Mouse (Mus musculus): Measurements from ENCODE around the gene 9430038I01Rik.
"Not testable (repeated sequence)": the region's sequence is repeated elsewhere in the genome, so short reads cannot be mapped to it uniquely, and the experiment has no call there.

9430038I01Rik gene

GRCm38 (mm10) chr7:137410337-137411197, at the start of gene 9430038I01Rik:
TSS of gene 9430038I01Rik (minus strand) at chr7:137410762.
- peak; percentile 97 for DNase-seq (ENCODE audit: low spot score in 2 of 2)

DNA sequence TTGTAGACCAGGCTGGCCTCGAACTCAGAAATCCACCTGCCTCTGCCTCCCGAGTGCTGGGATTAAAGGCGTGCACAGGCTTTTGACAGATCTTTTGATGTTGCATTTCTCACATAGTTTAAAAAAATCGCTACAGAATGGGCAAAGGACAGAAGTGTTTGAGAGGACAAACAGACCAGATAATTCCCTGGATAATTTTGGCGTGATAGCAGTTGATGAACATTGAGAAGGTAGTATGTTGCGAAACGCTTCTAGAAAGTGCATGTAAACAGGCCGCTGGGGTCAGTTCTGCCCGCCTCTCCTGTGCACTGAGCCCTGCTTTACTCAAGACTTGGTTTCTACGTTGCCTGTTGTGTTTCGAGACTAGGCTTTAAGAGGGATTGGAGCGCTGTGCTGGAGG, 34.8 kb upstream of the 9430038I01Rik start:
- DNase-seq (ENCODE audit: low spot score in 2 of 2), result no peak

DNA sequence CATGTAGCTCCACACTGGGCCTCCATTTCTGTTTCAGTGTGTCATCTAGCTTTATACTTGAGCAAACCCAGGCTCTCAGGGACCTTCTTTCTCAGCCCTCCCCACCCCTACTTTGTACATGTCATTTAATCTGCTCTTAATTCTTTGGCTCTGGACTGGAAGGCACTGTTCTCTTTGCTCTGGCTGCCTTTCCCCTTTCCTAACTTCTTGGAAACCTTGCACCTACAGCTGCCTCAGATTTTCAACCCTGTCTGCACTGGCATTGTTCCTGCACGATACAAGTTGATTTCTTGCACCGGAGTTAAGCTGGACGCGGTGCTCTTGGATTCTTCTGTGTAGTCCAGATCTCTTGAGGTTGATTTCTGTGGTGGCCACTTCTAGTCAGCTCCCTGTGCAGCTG, 32.4 kb upstream of the 9430038I01Rik start:
- no peak for DNase-seq (ENCODE audit: low spot score in 2 of 2)

- not testable (repeated sequence) for DNase-seq (ENCODE audit: low spot score in 2 of 2)
Measured at GRCm38 (mm10) chr7:137438962-137439361, 28.4 kb upstream of the 9430038I01Rik start.

DNA sequence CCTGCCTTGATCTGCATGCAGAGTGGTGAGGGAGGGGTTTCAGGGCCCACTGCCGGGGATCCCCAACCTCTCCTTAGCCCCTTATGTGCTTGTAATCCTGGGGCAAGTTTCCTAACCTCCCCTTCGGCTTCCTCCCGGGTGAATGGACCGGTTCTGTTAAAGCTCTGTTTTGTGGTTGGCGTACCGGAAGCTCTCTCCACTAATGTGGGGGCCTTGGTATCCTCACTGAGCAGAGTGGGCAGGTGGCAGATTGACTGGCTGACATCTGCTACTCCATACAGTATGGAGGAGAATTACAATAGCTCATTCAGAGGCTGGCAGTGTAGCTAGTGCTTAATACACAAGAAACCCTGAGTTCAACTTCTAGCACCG, 27.6 kb upstream of the 9430038I01Rik start:
- peak; percentile 38 to 58 for DNase-seq (ENCODE audit: low spot score in 2 of 2)

- DNase-seq (ENCODE audit: low spot score in 2 of 2), result peak; percentile 96
Measured at GRCm38 (mm10) chr7:137437440-137438178, 27.0 kb upstream of the 9430038I01Rik start, which contains the start of gene Glrx3. TSS of gene Glrx3 (plus strand) at chr7:137437614.

DNA sequence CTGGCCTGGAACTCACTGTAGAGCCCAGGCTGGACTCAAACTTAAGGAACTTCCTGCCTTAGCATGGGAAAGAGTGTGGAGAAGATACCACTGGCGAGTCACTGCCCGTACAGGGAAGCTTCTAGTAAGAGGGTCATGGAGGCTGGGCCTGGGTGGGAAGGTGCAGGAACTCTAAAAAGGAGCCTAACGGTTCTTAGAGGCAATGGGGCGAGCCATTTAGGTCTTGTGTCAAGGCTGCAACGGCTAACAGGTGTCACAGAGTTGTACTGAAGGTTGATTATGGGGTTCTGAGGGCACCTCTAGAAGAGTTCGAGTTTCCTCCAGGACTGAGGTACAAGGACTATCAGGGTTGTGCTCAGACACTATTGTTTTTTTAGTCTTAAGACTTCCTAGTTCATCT, 26.3 kb upstream of the 9430038I01Rik start:
- no peak for DNase-seq (ENCODE audit: low spot score in 2 of 2)

- DNase-seq (ENCODE audit: low spot score in 2 of 2), result no peak
Measured at GRCm38 (mm10) chr7:137431769-137432603, 21.4 kb upstream of the 9430038I01Rik start.

DNA sequence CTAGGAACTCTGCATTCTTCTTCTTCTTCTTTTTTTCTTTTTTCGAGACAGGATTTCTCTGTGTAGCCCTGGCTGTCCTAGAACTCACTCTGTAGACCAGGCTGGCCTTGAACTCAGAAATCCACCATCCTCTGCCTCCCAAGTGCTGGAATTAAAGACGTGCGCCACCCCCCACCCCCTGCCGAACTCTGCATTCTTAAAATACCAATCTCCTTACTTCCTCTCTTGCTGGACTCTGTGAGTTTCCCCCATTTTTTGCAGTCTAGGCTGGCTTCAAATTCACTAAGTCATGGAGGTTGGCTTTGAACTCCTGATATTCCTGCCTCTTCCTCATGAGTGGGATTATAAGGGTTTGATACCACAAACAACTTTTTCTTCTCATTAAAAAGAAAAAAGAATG, 16.1 kb upstream of the 9430038I01Rik start:
- no peak for DNase-seq (ENCODE audit: low spot score in 2 of 2)

- DNase-seq (ENCODE audit: low spot score in 2 of 2), result no peak
Measured at GRCm38 (mm10) chr7:137421236-137421635, 10.7 kb upstream of the 9430038I01Rik start.

- DNase-seq (ENCODE audit: low spot score in 2 of 2), result no peak
Measured at GRCm38 (mm10) chr7:137420550-137420949, 10.0 kb upstream of the 9430038I01Rik start.

GRCm38 (mm10) chr7:137414710-137415109, 4.1 kb upstream of the 9430038I01Rik start:
- no peak for DNase-seq (ENCODE audit: low spot score in 2 of 2)

DNA sequence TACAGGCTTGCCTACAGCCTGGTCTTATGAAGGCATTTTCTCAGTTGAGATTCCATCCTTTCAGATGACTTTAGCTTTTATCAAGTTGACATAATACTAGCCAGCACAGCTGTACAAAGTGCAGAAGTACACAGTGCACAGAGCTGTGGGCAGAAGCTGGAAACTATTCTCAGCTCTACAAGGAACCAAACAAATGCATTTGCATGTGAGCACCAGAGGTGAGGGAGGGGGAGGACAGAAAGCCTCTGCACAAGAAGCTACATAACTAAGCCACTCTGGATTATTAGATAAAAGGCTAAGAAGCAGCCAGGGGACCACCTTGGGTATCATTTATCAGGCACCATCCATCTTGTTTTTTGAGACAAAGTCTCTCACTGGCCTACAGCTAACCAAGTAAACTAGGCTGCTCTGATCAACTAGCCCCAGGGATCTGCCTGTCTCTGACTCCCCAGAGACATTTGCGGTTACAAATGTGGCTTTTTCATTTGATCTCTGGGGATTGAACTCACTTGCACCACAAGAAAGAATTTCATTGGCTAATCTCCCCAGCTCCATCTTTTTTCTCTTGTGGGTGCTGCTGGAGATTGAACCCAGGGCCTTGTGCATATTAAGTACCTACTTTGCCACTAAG, 3.0 kb downstream of the 9430038I01Rik start:
- no peak for DNase-seq (ENCODE audit: low spot score in 2 of 2)

GRCm38 (mm10) chr7:137404146-137404545, 6.4 kb downstream of the 9430038I01Rik start:
- no peak for DNase-seq (ENCODE audit: low spot score in 2 of 2)

- DNase-seq (ENCODE audit: low spot score in 2 of 2), result no peak
Measured at GRCm38 (mm10) chr7:137398973-137399372, 11.6 kb downstream of the 9430038I01Rik start.

GRCm38 (mm10) chr7:137397361-137397910, 13.1 kb downstream of the 9430038I01Rik start:
- no peak for DNase-seq (ENCODE audit: low spot score in 2 of 2)

DNA sequence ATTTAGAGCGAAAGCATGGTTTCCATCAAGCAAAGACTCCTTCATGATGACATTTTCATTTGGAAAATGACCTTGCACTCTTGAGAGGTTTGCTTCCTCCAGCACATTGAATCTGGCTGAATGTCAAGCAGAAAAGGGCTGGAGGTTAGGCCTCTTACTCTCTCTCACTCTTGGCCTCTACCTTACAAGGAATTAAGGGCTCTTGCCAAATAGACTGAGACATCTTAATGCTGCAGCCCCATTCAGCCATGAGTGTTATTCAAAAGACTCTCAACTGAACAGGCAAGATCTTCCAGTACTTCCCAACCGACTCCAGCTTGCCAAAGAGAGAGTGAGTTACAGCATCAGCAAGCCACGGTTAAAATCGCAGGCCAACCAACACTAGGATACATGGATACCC, 15.1 kb downstream of the 9430038I01Rik start:
- DNase-seq (ENCODE audit: low spot score in 2 of 2), result no peak

DNA sequence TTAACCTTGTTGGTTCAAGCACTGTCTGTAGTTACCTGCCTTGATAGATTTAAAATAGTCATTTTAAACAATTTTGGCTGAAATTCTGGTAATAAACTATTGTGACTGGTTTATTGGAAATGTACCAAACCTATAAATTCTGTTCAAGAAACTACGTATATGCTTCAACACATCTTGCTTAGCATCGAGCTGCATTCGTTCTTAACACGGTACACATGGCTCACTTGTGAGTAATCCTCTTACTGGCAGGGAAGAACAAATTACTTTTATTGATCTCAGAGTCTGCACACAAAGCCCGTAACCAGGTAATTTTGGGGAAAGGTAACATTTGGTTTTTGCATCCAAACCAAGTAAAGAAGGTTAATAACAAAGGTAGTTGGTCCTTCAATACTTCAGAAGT, 22.7 kb downstream of the 9430038I01Rik start:
- DNase-seq (ENCODE audit: low spot score in 2 of 2), result no peak

DNA sequence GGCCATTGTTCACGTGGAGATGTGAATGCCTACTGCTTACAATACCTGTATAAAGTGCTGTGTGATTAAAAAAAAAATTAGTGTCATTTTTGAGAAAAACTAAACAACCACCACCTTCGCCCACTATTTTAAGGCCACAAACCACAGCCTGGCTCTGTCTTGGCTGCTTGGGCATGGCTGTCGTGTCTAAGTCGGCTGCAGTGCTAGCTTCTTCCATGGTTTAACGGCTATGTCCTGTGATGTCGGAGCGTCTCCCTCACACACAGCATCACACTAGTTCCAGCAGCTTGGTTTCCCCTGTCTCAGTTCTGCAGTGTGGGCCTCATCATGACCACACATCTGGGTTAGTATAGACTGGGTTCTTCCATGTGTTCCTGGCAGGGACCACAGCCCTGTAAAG, 35.6 kb downstream of the 9430038I01Rik start:
- no peak for DNase-seq (ENCODE audit: low spot score in 2 of 2)

DNA sequence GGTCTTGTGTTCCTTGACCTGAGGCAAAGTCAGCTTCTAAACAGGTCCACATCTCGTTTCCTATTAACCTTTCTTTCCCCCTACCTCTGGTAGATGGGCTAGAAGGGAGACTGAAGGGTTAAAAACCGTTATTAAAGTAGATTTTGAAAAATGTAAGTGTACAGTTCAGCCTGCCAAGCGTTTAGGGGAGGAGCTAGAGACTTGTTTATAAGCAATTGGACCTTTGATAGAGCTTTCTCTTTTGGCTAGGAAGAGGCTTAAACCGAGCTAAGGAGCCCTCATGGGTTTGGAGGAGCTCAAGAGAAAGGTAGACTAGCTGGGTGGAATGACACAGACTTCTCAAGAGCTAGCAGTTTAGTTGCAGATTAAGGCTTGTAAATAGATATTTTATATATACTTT, 38.8 kb downstream of the 9430038I01Rik start:
- no peak for DNase-seq (ENCODE audit: low spot score in 2 of 2)

DNA sequence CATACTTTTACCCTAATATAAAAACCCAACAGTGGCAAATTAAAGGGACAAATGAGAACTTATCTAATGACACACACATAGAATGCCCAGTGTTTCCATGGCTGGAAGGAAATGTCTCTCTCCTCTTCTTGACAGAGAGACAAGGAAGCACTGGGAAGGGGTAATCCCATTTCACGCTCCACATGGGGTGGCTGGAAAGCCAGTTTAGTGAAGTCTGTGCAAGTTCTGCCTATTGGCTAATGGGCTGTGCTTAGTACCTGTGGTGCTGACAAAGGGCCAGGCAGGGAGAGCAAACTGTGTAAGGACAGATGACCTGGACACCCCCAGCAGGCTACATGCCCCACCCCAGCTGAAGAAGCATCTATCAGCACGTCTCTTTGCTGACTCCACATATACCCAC, 40.4 kb downstream of the 9430038I01Rik start:
- no peak for DNase-seq (ENCODE audit: low spot score in 2 of 2)
